Mouse (Mus musculus) stomach, embryonic 15.5 days (tissue): ENCODE results near the gene Id2. TPM values are rescaled to one million over a fixed set of nuclear protein-coding genes. Genes with fewer than 3 reads are reported as not detected.
A peak's percentile ranks its signal among the peaks of the same experiment; 100 is the strongest.

Experiments
- ATAC-seq: fragments of 200-750 bp; cut with Nextera tagmentation; 2 replicates; pipeline ENCODE4 v1.8.0; 2017; ENCODE audit warnings: low read depth, moderate number of reproducible peaks, moderate TSS enrichment; ENCODE audit not compliant: insufficient read depth, low FRiP score
- H3K27ac ChIP-seq: fragments of 300-500 bp; sonication (generic); 2 replicates; pipeline ENCODE4 v1.5.1; 2015; ENCODE audit warnings: mild to moderate bottlenecking, inconsistent platforms
- H3K27me3 ChIP-seq: fragments of 300-500 bp; sonication (generic); replicated peaks from 2 replicates; pipeline ENCODE4 v1.6.1; 2015; ENCODE audit warnings: inconsistent platforms
- H3K36me3 ChIP-seq: fragments of 300-500 bp; sonication (generic); 2 replicates; pipeline ENCODE4 v1.6.1; 2015; ENCODE audit warnings: inconsistent platforms
- H3K4me1 ChIP-seq: fragments of 300-500 bp; sonication (generic); 2 replicates; pipeline ENCODE4 v1.6.1; 2015; ENCODE audit warnings: inconsistent platforms
- H3K4me2 ChIP-seq: fragments of 300-500 bp; sonication (generic); 2 replicates; pipeline ENCODE4 v1.6.1; 2015; ENCODE audit warnings: mild to moderate bottlenecking, inconsistent platforms
- H3K4me3 ChIP-seq: fragments of 300-500 bp; sonication (generic); replicated peaks from 2 replicates; pipeline ENCODE4 v1.5.1; 2015; ENCODE audit warnings: inconsistent platforms
- H3K9ac ChIP-seq: fragments of 300-500 bp; sonication (generic); 2 replicates; pipeline ENCODE4 v1.6.1; 2015; ENCODE audit warnings: inconsistent platforms
- H3K9me3 ChIP-seq: fragments of 300-500 bp; sonication (generic); 2 replicates; pipeline ENCODE4 v1.6.1; 2016; ENCODE audit warnings: inconsistent platforms
- WGBS: fragments of 180-500 bp; shearing (Covaris S2); methylation state at CpG from one replicate; pipeline ENCODE4 v1.1.7; 2015; 5-methylcytosine and 5-hydroxymethylcytosine counted together
- polyA plus RNA-seq: library from polyadenylated mRNA; unstranded; fragments of >200 nt; fragmentation: Nextera tagmentation; extraction: Ambion mirVana; gene quantifications from 2 replicates; pipeline ENCODE4 v1.2.1, GENCODE M21; 2015

Gene Id2
- polyA plus RNA-seq, 1 experiment from 2014 or later, result 387 TPM

- Histone ChIP-seq H3K27ac (no peak overlapping the region), H3K4me1 (peaks cover 16% of the 10 kb centered on the region), H3K4me2 (no peak overlapping the region), H3K9me3 (no peaks in the 10 kb centered on the region), H3K4me3 (no peak overlapping the region), H3K27me3 (no peaks in the 10 kb centered on the region), H3K36me3 (no peaks in the 10 kb centered on the region), H3K9ac (no peak overlapping the region)
- ATAC-seq, result no peak
- 35% methylated on average over 19 of the region's 19 CpGs for WGBS
Measured at GRCm38 (mm10) chr12:25124431-25125238, 27.7 kb upstream of the Id2 start.

- WGBS, result 89% methylated on average over 4 of the region's 4 CpGs
- Histone ChIP-seq H3K4me2 (no peak overlapping the region), H3K4me3 (no peak overlapping the region), H3K9me3 (no peaks in the 10 kb centered on the region), H3K27ac (no peak overlapping the region), H3K9ac (no peak overlapping the region), H3K4me1 (peaks cover 8% of the 10 kb centered on the region; the same call in 1 of the 2 replicates), H3K36me3 (no peaks in the 10 kb centered on the region), H3K27me3 (no peaks in the 10 kb centered on the region)
- ATAC-seq, result no peak
Measured at GRCm38 (mm10) chr12:25120753-25121152, 23.8 kb upstream of the Id2 start.

GRCm38 (mm10) chr12:25119278-25119677 lies 22.3 kb upstream of the Id2 start:
- Histone ChIP-seq H3K36me3 (no peaks in the 10 kb centered on the region), H3K9ac (no peak overlapping the region), H3K4me3 (no peak overlapping the region), H3K27ac (peak overlapping the region; percentile 31; the same call in 1 of the 2 replicates), H3K4me2 (no peak overlapping the region), H3K4me1 (0 out of 2 replicates have a peak, but pooled peaks cover 1% of the 10 kb centered on the region), H3K9me3 (no peaks in the 10 kb centered on the region), H3K27me3 (no peaks in the 10 kb centered on the region)
- 0 out of 2 replicates have a peak, but pooled peaks have one; percentile 30 for ATAC-seq
- 55% methylated on average over 15 of the region's 15 CpGs for whole genome bisulfite sequencing

GRCm38 (mm10) chr12:25117856-25118511 lies 21.0 kb upstream of the Id2 start:
- Histone ChIP-seq H3K27ac (no peak overlapping the region), H3K27me3 (no peaks in the 10 kb centered on the region), H3K9me3 (0 out of 2 replicates have a peak, but pooled peaks cover 3% of the 10 kb centered on the region), H3K36me3 (no peaks in the 10 kb centered on the region), H3K9ac (no peak overlapping the region), H3K4me2 (no peak overlapping the region), H3K4me3 (no peak overlapping the region), H3K4me1 (no peaks in the 10 kb centered on the region)
- ATAC-seq, result peak; percentile 41; the same call in 1 of the 2 replicates
- WGBS, result 72% methylated on average over 4 of the region's 4 CpGs

- WGBS, result 83% methylated on average over 2 of the region's 2 CpGs
Measured at GRCm38 (mm10) chr12:25116126-25116525, 19.2 kb upstream of the Id2 start.

GRCm38 (mm10) chr12:25114426-25114825 lies 17.5 kb upstream of the Id2 start:
- Histone ChIP-seq H3K36me3 (no peaks in the 10 kb centered on the region), H3K4me1 (no peaks in the 10 kb centered on the region), H3K9me3 (0 out of 2 replicates have a peak, but pooled peaks cover 3% of the 10 kb centered on the region), H3K4me2 (no peak overlapping the region), H3K4me3 (no peak overlapping the region), H3K27ac (no peak overlapping the region), H3K27me3 (no peaks in the 10 kb centered on the region), H3K9ac (no peak overlapping the region)
- 65% methylated on average over 1 of the region's 1 CpGs for WGBS
- ATAC-seq, result no peak

More at GRCm38 (mm10) chr12:25116126-25116525, 19.2 kb upstream of the Id2 start:
- Histone ChIP-seq H3K27ac (no peak overlapping the region), H3K36me3 (no peaks in the 10 kb centered on the region), H3K4me1 (no peaks in the 10 kb centered on the region), H3K4me2 (no peak overlapping the region), H3K27me3 (no peaks in the 10 kb centered on the region), H3K9me3 (0 out of 2 replicates have a peak, but pooled peaks cover 3% of the 10 kb centered on the region), H3K4me3 (no peak overlapping the region), H3K9ac (no peak overlapping the region)
- ATAC-seq, result no peak

GRCm38 (mm10) chr12:25113357-25113756 lies 16.4 kb upstream of the Id2 start:
- 75% methylated on average over 2 of the region's 2 CpGs for WGBS
- no peak overlapping the region for H3K4me3 ChIP-seq
- H3K36me3 ChIP-seq, result no peaks in the 10 kb centered on the region
- no peaks in the 10 kb centered on the region for H3K27me3 ChIP-seq
- peaks cover 5% of the 10 kb centered on the region; the same call in 1 of the 2 replicates for H3K4me1 ChIP-seq
- no peak overlapping the region for H3K4me2 ChIP-seq
- 0 out of 2 replicates have a peak, but pooled peaks cover 3% of the 10 kb centered on the region for H3K9me3 ChIP-seq
- H3K9ac ChIP-seq, result no peak overlapping the region
- H3K27ac ChIP-seq, result no peak overlapping the region
- no peak for ATAC-seq

- Histone ChIP-seq H3K9me3 (0 out of 2 replicates have a peak, but pooled peaks cover 3% of the 10 kb centered on the region), H3K27ac (no peak overlapping the region), H3K4me1 (peaks cover 5% of the 10 kb centered on the region; the same call in 1 of the 2 replicates), H3K4me2 (no peak overlapping the region), H3K4me3 (no peak overlapping the region), H3K9ac (no peak overlapping the region), H3K27me3 (no peaks in the 10 kb centered on the region), H3K36me3 (no peaks in the 10 kb centered on the region)
- ATAC-seq, result no peak
- WGBS, result 86% methylated on average over 2 of the region's 2 CpGs
Measured at GRCm38 (mm10) chr12:25112806-25113205, 15.9 kb upstream of the Id2 start.

GRCm38 (mm10) chr12:25110682-25111078 lies 13.7 kb upstream of the Id2 start:
- WGBS, result 76% methylated on average over 7 of the region's 7 CpGs
- no peaks in the 10 kb centered on the region for H3K36me3 ChIP-seq
- ATAC-seq, result no peak
- peaks cover 5% of the 10 kb centered on the region; the same call in 1 of the 2 replicates for H3K4me1 ChIP-seq
- H3K9ac ChIP-seq, result no peak overlapping the region
- H3K27me3 ChIP-seq, result no peaks in the 10 kb centered on the region
- H3K4me3 ChIP-seq, result no peak overlapping the region
- H3K9me3 ChIP-seq, result 0 out of 2 replicates have a peak, but pooled peaks cover 3% of the 10 kb centered on the region
- H3K27ac ChIP-seq, result 0 out of 2 replicates have a peak overlapping the region, but pooled peaks have one; percentile 3
- H3K4me2 ChIP-seq, result no peak overlapping the region

GRCm38 (mm10) chr12:25109971-25110681 lies 13.2 kb upstream of the Id2 start:
- Histone ChIP-seq H3K9ac (no peak overlapping the region), H3K27ac (0 out of 2 replicates have a peak overlapping the region, but pooled peaks have one; percentile 3), H3K4me3 (no peak overlapping the region), H3K27me3 (no peaks in the 10 kb centered on the region), H3K4me2 (no peak overlapping the region), H3K36me3 (no peaks in the 10 kb centered on the region), H3K9me3 (0 out of 2 replicates have a peak, but pooled peaks cover 3% of the 10 kb centered on the region), H3K4me1 (peaks cover 5% of the 10 kb centered on the region; the same call in 1 of the 2 replicates)
- WGBS, result 72% methylated on average over 7 of the region's 7 CpGs
- ATAC-seq, result no peak

- no peak overlapping the region for H3K4me3 ChIP-seq
- no peaks in the 10 kb centered on the region for H3K36me3 ChIP-seq
- peak; percentile 28; the same call in 1 of the 2 replicates for ATAC-seq
- H3K27me3 ChIP-seq, result no peaks in the 10 kb centered on the region
- H3K9me3 ChIP-seq, result 0 out of 2 replicates have a peak, but pooled peaks cover under 1% of the 10 kb centered on the region
- peaks cover 5% of the 10 kb centered on the region; the same call in 1 of the 2 replicates for H3K4me1 ChIP-seq
- no peak overlapping the region for H3K9ac ChIP-seq
- no peak overlapping the region for H3K4me2 ChIP-seq
- 61% methylated on average over 2 of the region's 2 CpGs for WGBS
- H3K27ac ChIP-seq, result 0 out of 2 replicates have a peak overlapping the region, but pooled peaks have one; percentile 26
Measured at GRCm38 (mm10) chr12:25108865-25109264, 11.9 kb upstream of the Id2 start.
